Mouse (Mus musculus): ENCODE measurements around the gene Ddr1. TPM values are rescaled to one million over a fixed set of nuclear protein-coding genes. Genes with fewer than 3 reads are reported as not detected.

The Ddr1 gene
- 105 and 206 TPM in 2 replicates for total RNA-seq (2014; rRNA removed; ENCODE audit: low replicate concordance)
- polyA plus RNA-seq (2015; fragmentation: Nextera tagmentation; extraction: Ambion mirVana) = 63.9 and 71.8 TPM in 2 replicates

- WGBS = 13% methylated on average over 19 of the region's 19 CpGs
- H3K27ac ChIP-seq (ENCODE audit: low read depth) = peak within 1 kb of the TSS; percentile 59
- no peaks in the 10 kb centered on the region for H3K9me3 ChIP-seq (replicated peaks; ENCODE audit: control insufficient read depth, low read length)
- TF ChIP-seq CTCF (IDR thresholded peaks at IDR 0.05; ENCODE audit: low read depth) = no peak
- no peak for TF ChIP-seq EP300 (IDR thresholded peaks at IDR 0.05; ENCODE audit: low read depth)
- peak within 1 kb of the TSS; percentile 37; the same call in 1 of the 2 replicates for H3K9ac ChIP-seq (replicated peaks; ENCODE audit: low read depth, low read length)
- peaks cover 26% of the 10 kb centered on the region for H3K4me1 ChIP-seq (ENCODE audit: control insufficient read depth, insufficient read depth)
- no peak for ATAC-seq (ENCODE audit: insufficient read depth, low read depth)
- peak within 1 kb of the TSS; percentile 45 for H3K4me2 ChIP-seq (ENCODE audit: low read depth, low read length)
- no peaks in the 10 kb centered on the region for H3K36me3 ChIP-seq (replicated peaks; ENCODE audit: control insufficient read depth, insufficient read depth, low read length)
- no peaks in the 10 kb centered on the region for H3K27me3 ChIP-seq (ENCODE audit: control insufficient read depth, insufficient read depth, low read length)
- no peak for DNase-seq (ENCODE audit: low spot score)
- H3K4me3 ChIP-seq (ENCODE audit: low read depth, low read length) = peak within 1 kb of the TSS; percentile 15
These were observed at the start of gene Ddr1 for GRCm38 (mm10) chr17:35704621-35705464. TSS of gene Ddr1 (minus strand) at chr17:35704621.

GRCm38 (mm10) chr17:35753668-35754067 lies 49.2 kb upstream of the Ddr1 start:
- 0 out of 2 replicates have a peak, but pooled peaks cover 13% of the 10 kb centered on the region for H3K4me1 ChIP-seq (ENCODE audit: control insufficient read depth, insufficient read depth)
- peak; percentile 0 for DNase-seq (ENCODE audit: low spot score)
- no peak for TF ChIP-seq CTCF (IDR thresholded peaks at IDR 0.05; ENCODE audit: low read depth)
- no peak for TF ChIP-seq EP300 (IDR thresholded peaks at IDR 0.05; ENCODE audit: low read depth)
- H3K36me3 ChIP-seq (replicated peaks; ENCODE audit: control insufficient read depth, insufficient read depth, low read length) = no peaks in the 10 kb centered on the region
- no peaks in the 10 kb centered on the region for H3K9me3 ChIP-seq (replicated peaks; ENCODE audit: control insufficient read depth, low read length)
- no peak overlapping the region for H3K27ac ChIP-seq (ENCODE audit: low read depth)
- H3K27me3 ChIP-seq (ENCODE audit: control insufficient read depth, insufficient read depth, low read length) = no peaks in the 10 kb centered on the region
- no peak overlapping the region for H3K4me3 ChIP-seq (ENCODE audit: low read depth, low read length)
- H3K4me2 ChIP-seq (ENCODE audit: low read depth, low read length) = no peak overlapping the region
- H3K9ac ChIP-seq (replicated peaks; ENCODE audit: low read depth, low read length) = no peak overlapping the region
- ATAC-seq (ENCODE audit: insufficient read depth, low read depth) = no peak
- WGBS = 94% methylated on average over 7 of the region's 7 CpGs

- Histone ChIP-seq H3K4me3 (ENCODE audit: low read depth, low read length) (no peak overlapping the region), H3K9me3 (replicated peaks; ENCODE audit: control insufficient read depth, low read length) (no peaks in the 10 kb centered on the region), H3K9ac (replicated peaks; ENCODE audit: low read depth, low read length) (no peak overlapping the region), H3K27me3 (ENCODE audit: control insufficient read depth, insufficient read depth, low read length) (no peaks in the 10 kb centered on the region), H3K36me3 (replicated peaks; ENCODE audit: control insufficient read depth, insufficient read depth, low read length) (no peaks in the 10 kb centered on the region), H3K27ac (ENCODE audit: low read depth) (no peak overlapping the region), H3K4me1 (ENCODE audit: control insufficient read depth, insufficient read depth) (0 out of 2 replicates have a peak, but pooled peaks cover 9% of the 10 kb centered on the region), H3K4me2 (ENCODE audit: low read depth, low read length) (no peak overlapping the region)
- DNase-seq (ENCODE audit: low spot score) (peak; percentile 4), ATAC-seq (ENCODE audit: insufficient read depth, low read depth) (no peak)
- TF ChIP-seq CTCF (IDR thresholded peaks at IDR 0.05; ENCODE audit: low read depth) (no peak), EP300 (IDR thresholded peaks at IDR 0.05; ENCODE audit: low read depth) (no peak)
- WGBS = 45% methylated on average over 7 of the region's 7 CpGs
These were observed 47.9 kb upstream of the Ddr1 start for GRCm38 (mm10) chr17:35752221-35752811.

- Histone ChIP-seq H3K4me3 (ENCODE audit: low read depth, low read length) (no peak overlapping the region), H3K27ac (ENCODE audit: low read depth) (no peak overlapping the region), H3K36me3 (replicated peaks; ENCODE audit: control insufficient read depth, insufficient read depth, low read length) (no peaks in the 10 kb centered on the region), H3K4me1 (ENCODE audit: control insufficient read depth, insufficient read depth) (0 out of 2 replicates have a peak, but pooled peaks cover 9% of the 10 kb centered on the region), H3K4me2 (ENCODE audit: low read depth, low read length) (no peak overlapping the region), H3K27me3 (ENCODE audit: control insufficient read depth, insufficient read depth, low read length) (no peaks in the 10 kb centered on the region), H3K9me3 (replicated peaks; ENCODE audit: control insufficient read depth, low read length) (no peaks in the 10 kb centered on the region), H3K9ac (replicated peaks; ENCODE audit: low read depth, low read length) (no peak overlapping the region)
- WGBS = 25% methylated on average over 10 of the region's 10 CpGs
- no peak for DNase-seq (ENCODE audit: low spot score)
- no peak for TF ChIP-seq EP300 (IDR thresholded peaks at IDR 0.05; ENCODE audit: low read depth)
- TF ChIP-seq CTCF (IDR thresholded peaks at IDR 0.05; ENCODE audit: low read depth) = no peak
- ATAC-seq (ENCODE audit: insufficient read depth, low read depth) = no peak
These were observed 45.3 kb upstream of the Ddr1 start for GRCm38 (mm10) chr17:35749685-35750084.

- Histone ChIP-seq H3K36me3 (replicated peaks; ENCODE audit: control insufficient read depth, insufficient read depth, low read length) (no peaks in the 10 kb centered on the region), H3K27ac (ENCODE audit: low read depth) (no peak overlapping the region), H3K9me3 (replicated peaks; ENCODE audit: control insufficient read depth, low read length) (no peaks in the 10 kb centered on the region), H3K9ac (replicated peaks; ENCODE audit: low read depth, low read length) (no peak overlapping the region), H3K4me1 (ENCODE audit: control insufficient read depth, insufficient read depth) (0 out of 2 replicates have a peak, but pooled peaks cover under 1% of the 10 kb centered on the region), H3K27me3 (ENCODE audit: control insufficient read depth, insufficient read depth, low read length) (no peaks in the 10 kb centered on the region), H3K4me3 (ENCODE audit: low read depth, low read length) (no peak overlapping the region), H3K4me2 (ENCODE audit: low read depth, low read length) (no peak overlapping the region)
- TF ChIP-seq CTCF (IDR thresholded peaks at IDR 0.05; ENCODE audit: low read depth) (no peak), EP300 (IDR thresholded peaks at IDR 0.05; ENCODE audit: low read depth) (no peak)
- ATAC-seq (ENCODE audit: insufficient read depth, low read depth) (no peak), DNase-seq (ENCODE audit: low spot score) (no peak)
- 91% methylated on average over 2 of the region's 2 CpGs for WGBS
These were observed 39.9 kb upstream of the Ddr1 start for GRCm38 (mm10) chr17:35744361-35744760.
